Mouse (Mus musculus) forebrain, embryonic 13.5 days (tissue): ENCODE data around the gene Rem2. TPM values are rescaled to one million over a fixed set of nuclear protein-coding genes. Genes with fewer than 3 reads are reported as not detected.
A peak's percentile ranks its signal among the peaks of the same experiment; 100 is the strongest.

Experiments used
- ATAC-seq: fragments of 200-750 bp; cut with Nextera tagmentation; 2 replicates; pipeline ENCODE4 v1.8.0; 2017
- H3K27ac ChIP-seq: fragments of 300-500 bp; sonication (generic); 2 replicates; pipeline ENCODE4 v1.5.1; 2015; ENCODE audit warnings: inconsistent platforms, mild to moderate bottlenecking, moderate library complexity
- H3K27me3 ChIP-seq: fragments of 300-500 bp; sonication (generic); 2 replicates; pipeline ENCODE4 v1.6.1; 2015; ENCODE audit warnings: mild to moderate bottlenecking, inconsistent platforms
- H3K36me3 ChIP-seq: fragments of 300-500 bp; sonication (generic); 2 replicates; pipeline ENCODE4 v1.6.1; 2015; ENCODE audit warnings: mild to moderate bottlenecking, inconsistent platforms; ENCODE audit not compliant: poor library complexity, severe bottlenecking
- H3K4me1 ChIP-seq: fragments of 300-500 bp; sonication (generic); 2 replicates; pipeline ENCODE4 v1.6.1; 2015; ENCODE audit warnings: inconsistent platforms
- H3K4me2 ChIP-seq: fragments of 300-500 bp; sonication (generic); 2 replicates; pipeline ENCODE4 v1.6.1; 2015; ENCODE audit warnings: inconsistent platforms, mild to moderate bottlenecking, moderate library complexity
- H3K4me3 ChIP-seq: fragments of 300-500 bp; sonication (generic); 2 replicates; pipeline ENCODE4 v1.5.1; 2015; ENCODE audit warnings: mild to moderate bottlenecking, inconsistent platforms
- H3K9ac ChIP-seq: fragments of 300-500 bp; sonication (generic); 2 replicates; pipeline ENCODE4 v1.6.1; 2015; ENCODE audit warnings: mild to moderate bottlenecking, inconsistent platforms
- H3K9me3 ChIP-seq: fragments of 300-500 bp; sonication (generic); replicated peaks from 2 replicates; pipeline ENCODE4 v1.6.1; 2016; ENCODE audit warnings: inconsistent platforms
- WGBS: fragments of 180-500 bp; shearing (Covaris S2); methylation state at CpG from one replicate; pipeline ENCODE4 v1.1.7; 2015; 5-methylcytosine and 5-hydroxymethylcytosine counted together
- polyA plus RNA-seq: library from polyadenylated mRNA; unstranded; fragments of >200 nt; fragmentation: Nextera tagmentation; extraction: Ambion mirVana; gene quantifications from 2 replicates; pipeline ENCODE4 v1.2.1, GENCODE M21; 2015

Rem2 gene
- polyA plus RNA-seq, 1 experiment from 2014 or later: 24.2 TPM

DNA sequence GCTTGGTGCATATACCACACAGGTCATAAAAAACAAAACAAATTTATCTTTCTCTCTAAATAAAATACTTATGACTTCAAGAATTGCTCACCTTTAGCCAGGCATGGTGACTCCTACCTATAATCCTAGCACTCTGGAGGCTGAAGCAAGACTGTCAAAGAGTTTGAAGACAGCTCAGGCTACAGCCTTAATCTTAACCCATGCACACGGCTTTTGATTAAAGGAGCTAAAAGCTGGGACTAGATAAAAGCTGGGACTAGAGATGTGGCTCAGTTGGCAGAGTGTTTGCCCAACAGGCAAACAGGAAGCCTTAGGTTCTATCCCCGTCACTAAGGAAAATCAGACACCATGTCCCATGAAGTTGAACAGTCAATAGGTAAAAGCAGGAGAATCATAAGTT, 27.2 kb downstream of the Rem2 start:
- WGBS: 83% methylated on average over 2 of the region's 2 CpGs
- no peaks in the 10 kb centered on the region for H3K27me3 ChIP-seq
- peaks cover 5% of the 10 kb centered on the region; the same call in 1 of the 2 replicates for H3K9me3 ChIP-seq
- peaks cover 24% of the 10 kb centered on the region for H3K36me3 ChIP-seq
- ATAC-seq: no peak
- H3K4me2 ChIP-seq: no peak overlapping the region
- H3K4me3 ChIP-seq: no peak overlapping the region
- H3K4me1 ChIP-seq: no peaks in the 10 kb centered on the region
- no peak overlapping the region for H3K9ac ChIP-seq
- H3K27ac ChIP-seq: no peak overlapping the region

DNA sequence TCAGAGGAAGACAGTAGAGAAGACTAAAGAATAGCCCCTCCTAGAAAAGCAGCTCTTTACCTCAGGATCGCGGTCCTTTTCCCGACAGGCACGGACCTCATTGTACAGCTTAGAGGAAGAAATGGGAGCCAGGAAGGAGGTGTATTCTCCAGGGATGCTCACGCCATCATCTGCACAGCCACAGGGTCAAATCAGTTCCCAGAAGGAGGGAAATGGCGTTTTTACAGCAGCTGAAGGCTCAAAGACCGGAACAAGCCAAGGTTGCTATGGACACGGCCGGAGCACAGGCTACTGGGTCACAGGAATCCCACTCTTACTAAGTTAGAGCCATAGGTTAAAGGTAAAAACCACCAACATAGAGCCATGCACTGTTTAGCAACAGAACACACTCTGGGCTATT, 33.9 kb downstream of the Rem2 start:
- no peaks in the 10 kb centered on the region for H3K4me1 ChIP-seq
- H3K36me3 ChIP-seq: peaks cover 91% of the 10 kb centered on the region
- 94% methylated on average over 9 of the region's 9 CpGs for WGBS
- no peak overlapping the region for H3K9ac ChIP-seq
- no peak overlapping the region for H3K4me2 ChIP-seq
- no peak overlapping the region for H3K4me3 ChIP-seq
- H3K27ac ChIP-seq: no peak overlapping the region
- H3K9me3 ChIP-seq: 0 out of 2 replicates have a peak, but pooled peaks cover 5% of the 10 kb centered on the region
- H3K27me3 ChIP-seq: no peaks in the 10 kb centered on the region
- ATAC-seq: no peak

DNA sequence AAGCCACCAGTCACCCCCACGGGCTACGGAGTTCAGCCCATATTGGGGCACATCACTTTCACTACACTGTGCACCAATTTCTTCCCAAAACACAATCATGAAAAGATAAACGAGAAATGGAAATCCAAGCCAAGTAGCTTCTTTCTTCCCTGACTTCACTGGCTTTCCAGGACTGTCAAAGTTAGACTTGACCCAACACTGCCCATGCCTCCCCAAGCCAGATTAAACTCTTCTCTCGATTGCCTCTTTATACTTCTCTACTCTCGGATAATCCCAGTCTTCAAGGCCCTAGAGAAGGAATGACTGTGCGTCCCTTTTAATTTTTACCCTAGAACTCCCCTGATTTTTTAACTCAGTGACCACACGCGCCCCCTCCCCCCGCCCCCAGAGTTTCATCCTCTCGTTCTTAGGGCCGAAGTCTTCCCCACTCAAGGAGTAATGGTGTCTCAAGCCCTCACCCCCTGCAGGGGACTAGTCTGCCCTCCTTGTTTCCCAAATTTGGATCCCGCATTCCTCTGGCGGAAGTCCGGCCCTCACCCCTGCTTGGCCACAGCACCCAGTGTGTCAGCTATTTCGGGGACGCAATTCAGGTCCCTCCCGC, 40.9 kb downstream of the Rem2 start:
- ATAC-seq: peak; percentile 0; the same call in 1 of the 2 replicates

DNA sequence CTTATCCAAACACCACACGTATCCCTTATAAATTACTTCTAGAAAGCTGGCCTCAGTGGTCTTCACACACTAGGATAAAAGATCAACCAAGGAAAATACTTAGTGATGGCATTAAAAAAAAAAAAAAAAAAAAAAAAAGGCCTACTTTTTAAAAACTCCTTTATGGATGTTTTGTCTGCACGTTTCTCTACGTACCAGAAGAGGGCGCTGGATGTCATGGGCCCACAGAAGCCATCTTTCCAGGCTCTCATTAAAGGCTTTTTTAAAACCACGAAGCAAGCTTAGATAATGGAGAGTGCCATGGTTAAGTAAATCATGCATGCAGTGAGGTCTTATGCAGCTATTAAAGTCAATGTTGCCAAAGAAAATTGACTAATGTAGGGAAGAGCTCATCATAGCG, 47.7 kb downstream of the Rem2 start:
- Histone ChIP-seq H3K4me3 (no peak overlapping the region), H3K9ac (no peak overlapping the region), H3K9me3 (no peaks in the 10 kb centered on the region), H3K36me3 (no peaks in the 10 kb centered on the region), H3K4me1 (peaks cover 18% of the 10 kb centered on the region), H3K27ac (no peak overlapping the region), H3K4me2 (no peak overlapping the region), H3K27me3 (no peaks in the 10 kb centered on the region)
- 22% methylated on average over 6 of the region's 6 CpGs for WGBS
- ATAC-seq: no peak

More for the DNA sequence above, 40.9 kb downstream of the Rem2 start:
- H3K9ac ChIP-seq: peak overlapping the region; percentile 83
- no peaks in the 10 kb centered on the region for H3K27me3 ChIP-seq
- H3K4me1 ChIP-seq: peaks cover 29% of the 10 kb centered on the region
- H3K4me3 ChIP-seq: peak overlapping the region; percentile 70
- H3K9me3 ChIP-seq: 0 out of 2 replicates have a peak, but pooled peaks cover 5% of the 10 kb centered on the region
- WGBS: 7% methylated on average over 17 of the region's 17 CpGs
- H3K36me3 ChIP-seq: peaks cover 35% of the 10 kb centered on the region
- peak overlapping the region; percentile 78 for H3K4me2 ChIP-seq
- H3K27ac ChIP-seq: peak overlapping the region; percentile 61

DNA sequence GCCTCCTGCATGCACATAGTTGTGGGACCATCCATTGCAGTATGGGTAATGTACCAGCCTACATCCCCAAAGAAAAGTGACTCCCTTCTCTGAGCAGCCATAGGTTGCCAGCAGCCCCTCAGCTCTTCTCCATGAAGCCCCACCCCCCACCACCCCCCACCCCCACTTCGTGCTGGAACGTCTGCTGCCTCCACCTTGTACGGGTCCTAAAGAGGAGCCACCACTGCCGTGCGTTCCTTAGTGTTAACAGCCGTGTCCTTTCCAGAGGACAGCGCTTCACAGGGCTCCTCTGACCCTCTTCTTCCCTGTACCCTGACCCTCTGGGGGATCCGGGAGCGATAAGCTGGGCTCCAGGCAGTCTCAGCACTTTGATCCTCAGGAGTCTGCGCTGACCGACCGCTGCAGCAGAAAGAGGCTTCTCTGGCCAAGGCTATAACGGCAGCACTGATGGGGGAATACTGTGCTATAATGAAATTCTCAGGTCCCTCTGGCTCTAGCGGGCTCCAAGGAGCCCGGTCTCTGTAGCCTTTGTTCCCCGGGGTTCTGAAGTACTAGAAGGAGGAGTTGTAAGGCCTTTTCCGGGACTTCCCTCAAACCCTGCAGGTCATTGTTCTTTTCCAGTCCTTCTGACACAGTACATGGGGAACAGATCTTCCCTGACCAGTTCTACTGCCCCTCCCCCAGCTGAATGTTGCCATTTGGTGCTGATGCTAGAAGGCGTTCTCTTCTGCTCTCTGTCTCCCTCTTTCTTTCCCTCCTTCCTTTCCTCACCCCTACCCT, 51.5 kb downstream of the Rem2 start:
- peak overlapping the region; percentile 39 for H3K4me3 ChIP-seq
- peak overlapping the region; percentile 77 for H3K27ac ChIP-seq
- H3K27me3 ChIP-seq: no peaks in the 10 kb centered on the region
- H3K9me3 ChIP-seq: no peaks in the 10 kb centered on the region
- H3K4me1 ChIP-seq: peaks cover 11% of the 10 kb centered on the region
- peak overlapping the region; percentile 65 for H3K4me2 ChIP-seq
- 2% methylated on average over 18 of the region's 18 CpGs for WGBS
- H3K9ac ChIP-seq: peak overlapping the region; percentile 64
- H3K36me3 ChIP-seq: no peaks in the 10 kb centered on the region
- peak; percentile 75 for ATAC-seq

DNA sequence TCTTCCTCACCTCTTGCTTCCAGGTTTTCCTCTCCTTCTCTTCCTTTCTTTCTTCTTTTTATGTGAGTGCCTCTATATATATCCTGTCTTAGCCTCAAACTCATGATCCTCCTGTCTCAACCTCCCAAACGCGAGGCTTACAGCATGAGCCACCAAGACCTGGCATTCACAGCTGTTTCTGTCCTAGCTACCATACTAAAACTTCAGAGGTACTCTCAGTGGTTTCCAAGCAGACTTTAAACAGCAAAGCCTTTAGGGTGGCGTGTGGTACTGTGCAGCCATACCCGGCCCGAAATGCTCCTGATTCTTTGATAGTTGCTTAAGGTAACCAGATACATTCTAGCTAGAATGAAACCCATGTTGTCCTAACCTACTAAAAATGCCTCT, 52.1 kb downstream of the Rem2 start:
- Histone ChIP-seq H3K27ac (peak overlapping the region; percentile 77; the same call in 1 of the 2 replicates), H3K9me3 (no peaks in the 10 kb centered on the region), H3K4me1 (peaks cover 11% of the 10 kb centered on the region), H3K4me3 (peak overlapping the region; percentile 39; the same call in 1 of the 2 replicates), H3K9ac (0 out of 2 replicates have a peak overlapping the region, but pooled peaks have one; percentile 64), H3K36me3 (no peaks in the 10 kb centered on the region), H3K27me3 (no peaks in the 10 kb centered on the region), H3K4me2 (peak overlapping the region; percentile 65)
- WGBS: 21% methylated on average over 5 of the region's 5 CpGs
- ATAC-seq: peak; percentile 36

DNA sequence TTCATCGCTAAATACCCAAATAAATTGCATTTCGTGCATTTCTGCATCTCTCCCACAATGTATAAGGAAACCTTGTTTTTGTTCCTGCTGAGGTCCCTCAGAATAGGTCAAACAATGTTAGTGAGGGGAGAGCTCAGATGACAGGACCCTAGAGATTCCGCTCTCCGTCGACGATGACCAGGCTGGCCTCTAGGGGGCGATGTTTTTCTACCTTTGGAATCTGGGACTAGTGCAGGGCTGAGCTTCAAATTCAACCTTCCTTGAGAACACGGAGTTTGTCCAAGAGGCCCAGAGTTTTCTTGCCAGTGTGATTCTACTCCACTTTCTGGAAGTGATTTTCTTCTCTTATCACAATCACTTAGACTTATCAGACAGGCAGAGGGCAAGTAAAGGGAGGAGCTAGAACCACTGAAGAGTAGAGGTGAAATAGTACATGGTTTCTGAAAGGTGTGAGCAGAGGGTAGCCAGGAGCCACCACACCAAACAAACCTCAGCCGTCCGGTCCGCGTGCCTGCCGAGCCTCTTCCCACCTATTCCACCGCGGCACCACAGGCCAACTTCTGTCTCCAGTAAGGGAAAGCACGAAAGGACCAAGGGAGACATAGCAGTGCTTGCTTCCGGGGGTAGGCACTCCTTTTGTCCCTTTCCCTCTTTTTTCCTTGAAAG, 52.7 kb downstream of the Rem2 start:
- H3K4me2 ChIP-seq: no peak overlapping the region

More for the DNA sequence above, 52.7 kb downstream of the Rem2 start:
- 14% methylated on average over 17 of the region's 17 CpGs for WGBS
- no peaks in the 10 kb centered on the region for H3K27me3 ChIP-seq
- H3K9ac ChIP-seq: no peak overlapping the region
- H3K9me3 ChIP-seq: no peaks in the 10 kb centered on the region
- H3K27ac ChIP-seq: no peak overlapping the region
- ATAC-seq: peak; percentile 71; the same call in 1 of the 2 replicates
- no peak overlapping the region for H3K4me3 ChIP-seq
- H3K4me1 ChIP-seq: peaks cover 11% of the 10 kb centered on the region
- no peaks in the 10 kb centered on the region for H3K36me3 ChIP-seq

Other genes starting within 250 kb of the Rem2 start
- gene Dad1, start 222.0 kb upstream of the Rem2 start, polyA plus RNA-seq: 281 and 283 TPM in 2 replicates
- gene Abhd4, start 221.9 kb upstream of the Rem2 start, polyA plus RNA-seq: 46.1 and 51.3 TPM in 2 replicates
- not detected in 2 replicates for gene Olfr49, start 191.2 kb upstream of the Rem2 start, polyA plus RNA-seq
- 43.8 and 50.6 TPM in 2 replicates for gene Oxa1l, start 115.3 kb upstream of the Rem2 start, polyA plus RNA-seq
- 5.6 and 6.1 TPM in 2 replicates for gene Slc7a7, start 58.3 kb upstream of the Rem2 start, polyA plus RNA-seq
- 270 and 310 TPM in 2 replicates for gene Mrpl52, start 49.2 kb upstream of the Rem2 start, polyA plus RNA-seq
- 54.5 and 57.3 TPM in 2 replicates for gene Mmp14, start 44.5 kb upstream of the Rem2 start, polyA plus RNA-seq
- gene Lrp10, start 12.0 kb upstream of the Rem2 start, polyA plus RNA-seq: 19.9 and 24.4 TPM in 2 replicates
- 107 and 113 TPM in 2 replicates for gene Prmt5, start 41.4 kb downstream of the Rem2 start, polyA plus RNA-seq
- 39.7 and 43.1 TPM in 2 replicates for gene Haus4, start 78.5 kb downstream of the Rem2 start, polyA plus RNA-seq
- 18.8 and 20.3 TPM in 2 replicates for gene Ajuba, start 101.5 kb downstream of the Rem2 start, polyA plus RNA-seq
- 8.3 and 9.4 TPM in 2 replicates for gene 4931414P19Rik, start 129.9 kb downstream of the Rem2 start, polyA plus RNA-seq
- 462 and 492 TPM in 2 replicates for gene Psmb5, start 141.9 kb downstream of the Rem2 start, polyA plus RNA-seq
- 0.04 TPM in 1 of 2 replicates, not detected in the other for gene Psmb11, start 145.3 kb downstream of the Rem2 start, polyA plus RNA-seq
- not detected in 2 replicates for gene Gm17606, start 164.9 kb downstream of the Rem2 start, polyA plus RNA-seq
- 7.1 and 8.0 TPM in 2 replicates for gene Cdh24, start 165.3 kb downstream of the Rem2 start, polyA plus RNA-seq
- 84.6 and 87.5 TPM in 2 replicates for gene 1700123O20Rik, start 210.1 kb downstream of the Rem2 start, polyA plus RNA-seq
- gene Acin1, start 210.8 kb downstream of the Rem2 start, polyA plus RNA-seq: 191 and 216 TPM in 2 replicates
- gene Gm29776, start 222.7 kb downstream of the Rem2 start, polyA plus RNA-seq: 0.15 TPM in 1 of 2 replicates, not detected in the other
- not detected in 2 replicates for gene Cebpe, start 236.1 kb downstream of the Rem2 start, polyA plus RNA-seq